Mouse (Mus musculus) left cerebral cortex, adult 2 months (tissue): ENCODE measurements around the gene Ttyh3. TPM values are rescaled to one million over a fixed set of nuclear protein-coding genes. Genes with fewer than 3 reads are reported as not detected.

Experiments
- DNase-seq, 2 experiments: peaks; one replicate each; pipeline ENCODE4 v3.0.0; 2021 to 2022; ENCODE audit warnings: low spot score in 2 of 2, mixed read lengths in 1 of 2; ENCODE audit errors: extremely low spot score in 1 of 2
- H3K27ac ChIP-seq: fragments of 200-600 bp; 2 replicates; pipeline ENCODE4 v1.8.1; 2022
- H3K4me3 ChIP-seq: fragments of 200-600 bp; 2 replicates; pipeline ENCODE4 v1.8.1; 2022
- CTCF ChIP-seq: fragments of 200-600 bp; IDR thresholded peaks from 2 replicates; pipeline ENCODE4 v1.8.1; 2022; ENCODE audit warnings: antibody characterized with exemption, mild to moderate bottlenecking, moderate library complexity
- intact Hi-C: fragments of 180-260 bp; cut with DNase I; formaldehyde crosslinking; loops from one replicate; pipeline ENCODE4 v1.15.1; 2025
- total RNA-seq, 2 experiments: library from RNA; stranded (reverse); gene quantifications; 2 replicates each; pipeline ENCODE4 v1.2.3; 2021

Gene Ttyh3
- total RNA-seq, 2 experiments from 2014 or later, result 244 to 247 TPM

GRCm38 (mm10) chr5:140649881-140650414 lies 1.1 kb upstream of the Ttyh3 start:
- Histone ChIP-seq H3K4me3 (no peak overlapping the region), H3K27ac (no peak overlapping the region)
- no peak for TF ChIP-seq CTCF
- no peak for DNase-seq
- intact Hi-C loops, result loop anchor here (2.0 kb wide), 2 partner anchors 13 to 55 kb away; partner anchors contain the start of gene Brat1

GRCm38 (mm10) chr5:140649101-140649667 lies 353 bp upstream of the Ttyh3 start:
- intact Hi-C loops, result loop anchor here (2.0 kb wide), 2 partner anchors 14 to 56 kb away; partner anchors contain the start of gene Brat1
- Histone ChIP-seq H3K27ac (peak overlapping the region; percentile 83), H3K4me3 (peak overlapping the region; percentile 46)
- TF ChIP-seq CTCF, result no peak
- peak; percentile 94 to 97 for DNase-seq

- Histone ChIP-seq H3K4me3 (peak overlapping the region; percentile 100), H3K27ac (peak overlapping the region; percentile 99)
- DNase-seq, result peak; percentile 63 to 71
- no peak for TF ChIP-seq CTCF
- intact Hi-C loops, result loop anchor here (2.0 kb wide), 2 partner anchors 15 to 57 kb away; partner anchors contain the start of gene Brat1
These were observed 861 bp downstream of the Ttyh3 start for GRCm38 (mm10) chr5:140647821-140648518.

GRCm38 (mm10) chr5:140647031-140647760 lies 1.6 kb downstream of the Ttyh3 start:
- peak; percentile 70 to 77 for DNase-seq
- peak overlapping the region; percentile 99 for H3K27ac ChIP-seq
- TF ChIP-seq CTCF, result no peak
- intact Hi-C loops, result no loop called here
- peak overlapping the region; percentile 100 for H3K4me3 ChIP-seq

GRCm38 (mm10) chr5:140646171-140646570 lies 2.7 kb downstream of the Ttyh3 start:
- intact Hi-C loops, result no loop called here
- no peak for TF ChIP-seq CTCF
- DNase-seq, result no peak
- H3K4me3 ChIP-seq, result peak overlapping the region; percentile 100
- H3K27ac ChIP-seq, result peak overlapping the region; percentile 99

- Histone ChIP-seq H3K4me3 (peak overlapping the region; percentile 1; the same call in 1 of the 2 replicates), H3K27ac (peak overlapping the region; percentile 99; the same call in 1 of the 2 replicates)
- no peak for TF ChIP-seq CTCF
- intact Hi-C loops, result no loop called here
- no peak for DNase-seq
These were observed 3.4 kb downstream of the Ttyh3 start for GRCm38 (mm10) chr5:140645454-140645853.

GRCm38 (mm10) chr5:140644702-140645201 lies 4.1 kb downstream of the Ttyh3 start:
- H3K4me3 ChIP-seq, result no peak overlapping the region
- intact Hi-C loops, result no loop called here
- TF ChIP-seq CTCF, result no peak
- H3K27ac ChIP-seq, result peak overlapping the region; percentile 99; the same call in 1 of the 2 replicates
- no peak for DNase-seq

GRCm38 (mm10) chr5:140644263-140644662 lies 4.6 kb downstream of the Ttyh3 start:
- no peak for DNase-seq
- intact Hi-C loops, result no loop called here
- Histone ChIP-seq H3K27ac (no peak overlapping the region), H3K4me3 (no peak overlapping the region)
- TF ChIP-seq CTCF, result peak; percentile 38

- DNase-seq, result no peak
- intact Hi-C loops, result no loop called here
- no peak for TF ChIP-seq CTCF
- Histone ChIP-seq H3K4me3 (no peak overlapping the region), H3K27ac (peak overlapping the region; percentile 36)
These were observed 6.8 kb downstream of the Ttyh3 start for GRCm38 (mm10) chr5:140642076-140642475.

- TF ChIP-seq CTCF, result no peak
- Histone ChIP-seq H3K27ac (peak overlapping the region; percentile 36), H3K4me3 (no peak overlapping the region)
- intact Hi-C loops, result no loop called here
- no peak for DNase-seq
These were observed 7.4 kb downstream of the Ttyh3 start for GRCm38 (mm10) chr5:140641254-140641928.

- H3K27ac ChIP-seq, result peak overlapping the region; percentile 19; the same call in 1 of the 2 replicates
These were observed 8.0 kb downstream of the Ttyh3 start for GRCm38 (mm10) chr5:140640812-140641211.

More at GRCm38 (mm10) chr5:140640812-140641211, 8.0 kb downstream of the Ttyh3 start:
- peak; percentile 12 for TF ChIP-seq CTCF
- no peak overlapping the region for H3K4me3 ChIP-seq
- DNase-seq, result no peak
- intact Hi-C loops, result no loop called here
